Mouse (Mus musculus) CH12.LX (cell line): ENCODE measurements around the gene Ldlrad3. TPM values are rescaled to one million over a fixed set of nuclear protein-coding genes. Genes with fewer than 3 reads are reported as not detected.

ENCODE experiments used
- DNase-seq: peaks from one replicate; pipeline ENCODE4 v3.0.0-alpha.2; 2013; ENCODE audit errors: extremely low read depth
- H3K27ac ChIP-seq: 2 replicates; pipeline ENCODE4 v1.5.1; 2012; ENCODE audit warnings: low read depth, mild to moderate bottlenecking, control low read depth, moderate library complexity; ENCODE audit not compliant: insufficient read depth
- H3K27me3 ChIP-seq: replicated peaks from 2 replicates; pipeline ENCODE3; 2012; ENCODE audit warnings: inconsistent platforms
- H3K36me3 ChIP-seq, 2 experiments: replicated peaks in 1 of 2; 2 replicates each; pipeline versions ENCODE3 to v1.6.1; 2012; ENCODE audit warnings: inconsistent platforms in 1 of 2, low read length in 1 of 2, mild to moderate bottlenecking in 1 of 2, mixed read lengths in 1 of 2, moderate library complexity in 1 of 2; ENCODE audit not compliant: control insufficient read depth in 1 of 2, insufficient read depth in 1 of 2
- H3K4me1 ChIP-seq, 2 experiments: 2 replicates each; pipeline ENCODE4 v1.6.1; 2012; ENCODE audit warnings: inconsistent platforms in 1 of 2, moderate library complexity in 1 of 2; ENCODE audit not compliant: insufficient read depth in 2 of 2, control insufficient read depth in 1 of 2
- H3K4me2 ChIP-seq: 2 replicates; pipeline ENCODE4 v1.6.1; 2012; ENCODE audit warnings: low read depth, mild to moderate bottlenecking, control low read depth; ENCODE audit not compliant: poor library complexity, insufficient read depth, severe bottlenecking
- H3K4me3 ChIP-seq, 3 experiments: fragments of 150-350 bp in 1 of 3; sonication (generic) in 1 of 3; replicated peaks in 1 of 3; 2 replicates each; pipeline versions ENCODE3 to v1.5.1; 2011 to 2012; ENCODE audit warnings: low read depth in 2 of 3, low read length in 2 of 3, mild to moderate bottlenecking in 2 of 3, moderate library complexity in 2 of 3, control low read depth in 1 of 3, improper control_type of control experiment in 1 of 3, inconsistent platforms in 1 of 3, mixed read lengths in 1 of 3; ENCODE audit not compliant: poor library complexity in 1 of 3
- H3K79me2 ChIP-seq: replicated peaks from 2 replicates; pipeline ENCODE4 v1.6.1; 2012; ENCODE audit warnings: mild to moderate bottlenecking, moderate library complexity; ENCODE audit not compliant: control insufficient read depth, poor library complexity, insufficient read depth, severe bottlenecking; ENCODE audit errors: extremely low read depth
- H3K9ac ChIP-seq: 2 replicates; pipeline ENCODE4 v1.6.1; 2012; ENCODE audit warnings: low read depth, mild to moderate bottlenecking, control low read depth, moderate library complexity; ENCODE audit not compliant: insufficient read depth
- H3K9me3 ChIP-seq: replicated peaks from 2 replicates; pipeline ENCODE3; 2012; ENCODE audit warnings: low read length, inconsistent platforms, mixed read lengths
- CTCF ChIP-seq, 2 experiments: IDR thresholded peaks in 1 of 2; conservative IDR thresholded peaks in 1 of 2; 2 replicates each; pipeline ENCODE4 v1.5.1; 2011 to 2012; ENCODE audit warnings: low read depth in 2 of 2, low read length in 2 of 2, improper control_type of control experiment in 1 of 2, inconsistent platforms in 1 of 2, mild to moderate bottlenecking in 1 of 2, moderate library complexity in 1 of 2
- E2F4 ChIP-seq: IDR thresholded peaks from 2 replicates; pipeline ENCODE4 v1.6.1; 2011; ENCODE audit warnings: low read depth, low read length, improper control_type of control experiment; ENCODE audit not compliant: insufficient replicate concordance
- GABPA ChIP-seq: IDR thresholded peaks from 2 replicates; pipeline ENCODE4 v1.6.1; 2012; ENCODE audit warnings: low read depth, low read length, improper control_type of control experiment, inconsistent platforms; ENCODE audit not compliant: insufficient replicate concordance
- JUN ChIP-seq: IDR thresholded peaks from 2 replicates; pipeline ENCODE4 v1.6.1; 2011; ENCODE audit warnings: low read depth, mild to moderate bottlenecking, low read length, improper control_type of control experiment, moderate library complexity; ENCODE audit not compliant: insufficient read depth
- JUND ChIP-seq: conservative IDR thresholded peaks from 2 replicates; pipeline ENCODE4 v1.6.1; 2011; ENCODE audit warnings: low read depth, low read length, improper control_type of control experiment
- MAFK ChIP-seq: IDR thresholded peaks from 2 replicates; pipeline ENCODE4 v1.6.1; 2011; ENCODE audit warnings: low read length, improper control_type of control experiment; ENCODE audit not compliant: insufficient replicate concordance
- MXI1 ChIP-seq: IDR thresholded peaks from 2 replicates; pipeline ENCODE4 v1.6.1; 2011; ENCODE audit warnings: mild to moderate bottlenecking, low read depth, low read length, improper control_type of control experiment
- NRF1 ChIP-seq: IDR thresholded peaks from 2 replicates; pipeline ENCODE4 v1.6.1; 2014; ENCODE audit warnings: low read depth, mild to moderate bottlenecking, inconsistent platforms, low read length, improper control_type of control experiment, moderate library complexity
- PAX5 ChIP-seq: IDR thresholded peaks from 2 replicates; pipeline ENCODE4 v1.6.1; 2012; ENCODE audit warnings: low read length, inconsistent platforms, mixed read lengths
- POLR2A ChIP-seq: IDR thresholded peaks from 2 replicates; pipeline ENCODE4 v1.6.1; 2011; ENCODE audit warnings: low read depth, mild to moderate bottlenecking, improper control_type of control experiment, low read length
- POLR2AphosphoS2 ChIP-seq: IDR thresholded peaks from 2 replicates; pipeline ENCODE4 v1.6.1; 2011; ENCODE audit warnings: low read depth, low read length, improper control_type of control experiment
- RAD21 ChIP-seq: IDR thresholded peaks from 2 replicates; pipeline ENCODE4 v1.6.1; 2011; ENCODE audit warnings: low read depth, mild to moderate bottlenecking, low read length, improper control_type of control experiment, moderate library complexity
- SMC3 ChIP-seq: IDR thresholded peaks from 2 replicates; pipeline ENCODE4 v1.6.1; 2011; ENCODE audit warnings: low read depth, low read length, improper control_type of control experiment
- TBP ChIP-seq: conservative IDR thresholded peaks from 2 replicates; pipeline ENCODE4 v1.6.1; 2011; ENCODE audit warnings: low read depth, low read length, improper control_type of control experiment
- UBTF ChIP-seq: IDR thresholded peaks from 2 replicates; pipeline ENCODE4 v1.6.1; 2012; ENCODE audit warnings: low read depth, mild to moderate bottlenecking, inconsistent platforms, low read length, improper control_type of control experiment, moderate library complexity
- USF1 ChIP-seq: IDR thresholded peaks from 2 replicates; pipeline ENCODE4 v1.6.1; 2014; ENCODE audit warnings: low read depth, mild to moderate bottlenecking, inconsistent platforms, low read length, improper control_type of control experiment
- ZC3H11A ChIP-seq: IDR thresholded peaks from 2 replicates; pipeline ENCODE4 v1.6.1; 2012; ENCODE audit warnings: low read depth, mild to moderate bottlenecking, inconsistent platforms, low read length, improper control_type of control experiment
- dilution Hi-C: fragments of 300-500 bp; cut with MboI; formaldehyde crosslinking; loops from 2 replicates; pipeline ENCODE4 v1.14.3; 2020; ENCODE audit warnings: low sequenced_read_pairs; ENCODE audit not compliant: extremely low pct_unique_long_range_greater_than_20kb, extremely low pct_ligation_motif_present
- in situ Hi-C: fragments of 300-500 bp; cut with MboI; formaldehyde crosslinking; loops from 3 replicates; pipeline ENCODE4 v1.14.3; 2019; ENCODE audit warnings: low sequenced_read_pairs, low pct_ligation_motif_present, low pct_unique_long_range_greater_than_20kb, mixed read lengths
- polyA plus RNA-seq: library from polyadenylated mRNA; unstranded; fragments of >175 nt; gene quantifications from 2 replicates; pipeline ENCODE4 v1.2.1, GENCODE M21; 2012; ENCODE audit warnings: low read depth; ENCODE audit not compliant: insufficient read length
- total RNA-seq, 2 experiments: library from RNA; depleted of rRNA; stranded (reverse); fragments of 300-350 nt in 1 of 2; fragments of >200 nt in 1 of 2; gene quantifications; 2 replicates each; pipeline ENCODE4 v1.2.3; 2012 to 2014

Gene Ldlrad3
- total and polyA plus RNA-seq, 3 experiments = 0.30 to 2.7 (median 2.1) TPM

DNA sequence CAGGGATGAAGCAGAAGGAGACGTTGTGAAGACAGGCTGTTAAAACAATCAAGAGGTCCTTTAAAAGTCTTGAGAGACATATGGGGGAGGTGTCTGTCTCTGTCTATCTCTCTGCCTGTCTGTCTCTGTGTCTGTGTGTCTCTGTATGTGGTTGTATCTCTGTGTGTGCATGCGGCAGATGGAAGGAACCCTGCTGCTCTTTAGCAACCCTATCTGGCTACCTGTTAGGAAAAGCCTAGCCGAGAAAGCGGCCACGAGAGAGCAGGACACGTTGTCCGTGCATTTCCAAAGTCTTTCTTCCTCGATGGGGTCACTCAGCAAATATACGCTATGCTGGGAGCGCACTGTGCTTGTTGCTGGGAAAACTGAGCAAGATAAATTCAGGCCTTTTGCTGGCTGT is 93.6 kb downstream of the Ldlrad3 start:
- dilution Hi-C loops = no loop called here
- TF ChIP-seq NRF1 (no peak), MXI1 (no peak), MAFK (no peak), SMC3 (no peak)
- DNase-seq = no peak
- in situ Hi-C loops = loop anchor here (10.0 to 25.0 kb wide), 2 partner anchors 195 to 362 kb away; partner anchors contain the start of gene Fjx1
- no peak overlapping the region for H3K27ac ChIP-seq
- H3K4me2 ChIP-seq = no peak overlapping the region
- H3K27me3 ChIP-seq = no peaks in the 10 kb centered on the region
- no peak overlapping the region for H3K4me3 ChIP-seq
- no peak overlapping the region for H3K9ac ChIP-seq
- H3K79me2 ChIP-seq = no peaks in the 10 kb centered on the region
- no peaks in the 10 kb centered on the region for H3K36me3 ChIP-seq
- H3K9me3 ChIP-seq = no peaks in the 10 kb centered on the region
- H3K4me1 ChIP-seq = no peaks in the 10 kb centered on the region

DNA sequence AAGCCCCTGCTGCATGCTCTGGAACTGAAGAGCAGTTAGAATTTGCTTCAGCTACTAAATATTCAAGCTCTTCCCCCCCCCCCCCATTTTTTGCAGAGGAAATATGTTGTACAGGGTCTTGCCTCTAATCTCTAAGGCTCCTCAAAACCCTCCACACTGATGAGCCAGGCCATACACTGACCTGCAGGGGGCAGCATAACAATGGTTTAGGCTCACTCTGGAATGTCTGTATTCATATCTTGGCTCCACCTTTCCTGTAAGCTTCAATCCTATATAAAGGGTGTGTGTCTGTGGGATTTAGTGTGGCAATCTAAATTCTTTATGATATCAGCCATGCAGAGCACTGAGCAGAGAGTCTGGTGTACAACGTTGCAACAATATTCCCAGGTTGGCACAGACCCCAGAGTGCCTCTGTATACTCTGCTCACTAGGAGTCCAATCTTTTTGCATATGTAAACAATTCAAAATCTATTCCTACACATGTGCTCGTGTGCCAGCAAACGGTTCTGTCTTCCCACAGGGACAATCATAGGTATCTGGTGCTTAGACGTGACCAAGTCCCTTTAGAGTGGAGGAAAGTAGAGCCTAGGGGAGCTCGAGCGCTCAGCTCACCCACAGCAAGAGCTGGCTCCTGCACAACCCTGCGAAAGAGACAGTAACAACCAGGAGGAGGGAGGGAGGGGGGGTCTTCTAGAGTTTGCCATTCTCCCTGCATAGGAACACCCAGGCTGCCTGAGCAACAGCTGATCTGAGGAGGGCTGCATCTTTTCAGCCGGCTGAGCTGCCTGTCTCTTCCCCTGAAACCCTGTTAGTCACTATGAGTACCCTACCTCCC is 94.5 kb downstream of the Ldlrad3 start:
- in situ Hi-C loops = loop anchor here (10.0 to 25.0 kb wide), 2 partner anchors 196 to 363 kb away; partner anchors contain the start of gene Fjx1

DNA sequence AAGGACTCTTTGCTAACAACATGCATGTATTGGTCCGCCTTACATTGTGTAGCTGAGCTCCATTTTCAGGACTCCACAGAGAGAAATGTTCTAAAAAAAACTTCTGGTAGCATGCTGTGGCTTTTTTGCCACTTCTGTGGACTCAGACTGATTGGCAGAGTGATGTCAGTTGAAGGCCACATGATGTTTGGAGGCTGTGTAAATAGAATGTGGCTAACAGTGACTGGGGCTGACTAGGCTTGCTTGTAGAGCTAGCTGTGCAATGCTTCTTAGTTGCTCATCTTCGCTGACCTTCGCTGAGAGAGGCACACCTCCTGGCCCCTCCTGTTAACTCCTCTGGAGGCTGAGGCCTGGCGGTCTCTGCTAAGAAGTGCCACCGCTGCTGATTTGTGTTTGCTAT is 98.4 kb downstream of the Ldlrad3 start:
- peaks cover 0 to 5% of the 10 kb centered on the region in 2 experiments; a peak in 1 of 4 replicates for H3K4me1 ChIP-seq
- H3K4me3 ChIP-seq = no peak overlapping the region
- peaks cover 2% of the 10 kb centered on the region for H3K9me3 ChIP-seq
- dilution Hi-C loops (no loop called here), in situ Hi-C loops (loop anchor here (25.0 kb wide), 1 partner anchor 200 kb away; no protein-coding TSS in a partner anchor)
- H3K27ac ChIP-seq = no peak overlapping the region
- peaks cover 0 to 2% of the 10 kb centered on the region in 2 experiments for H3K36me3 ChIP-seq
- H3K4me2 ChIP-seq = no peak overlapping the region
- H3K79me2 ChIP-seq = no peaks in the 10 kb centered on the region
- no peaks in the 10 kb centered on the region for H3K27me3 ChIP-seq
- DNase-seq = no peak
- no peak overlapping the region for H3K9ac ChIP-seq
- TF ChIP-seq E2F4 (no peak), JUND (no peak), SMC3 (no peak), TBP (no peak), UBTF (no peak), POLR2AphosphoS2 (no peak), USF1 (no peak), MXI1 (no peak), JUN (no peak), POLR2A (no peak), ZC3H11A (no peak), GABPA (no peak), CTCF (conservative IDR thresholded peaks at IDR 0.05 in 1 of 2, IDR thresholded peaks at IDR 0.05 in 1 of 2; ENCODE audit: low read depth in 2 of 2, low read length in 2 of 2) (no peak), PAX5 (no peak)

More for the DNA sequence above, 94.5 kb downstream of the Ldlrad3 start:
- Histone ChIP-seq H3K36me3 (peaks cover 0 to under 1% of the 10 kb centered on the region in 2 experiments), H3K27ac (no peak overlapping the region), H3K79me2 (no peaks in the 10 kb centered on the region), H3K9me3 (no peaks in the 10 kb centered on the region), H3K9ac (no peak overlapping the region), H3K4me3 (no peak overlapping the region), H3K4me2 (no peak overlapping the region), H3K27me3 (no peaks in the 10 kb centered on the region), H3K4me1 (0 out of 4 replicates have a peak, but pooled peaks cover 0 to under 1% of the 10 kb centered on the region in 2 experiments)
- DNase-seq = peak; percentile 62
- TF ChIP-seq RAD21 (peak; percentile 77), SMC3 (peak; percentile 67), CTCF (conservative IDR thresholded peaks at IDR 0.05 in 1 of 2, IDR thresholded peaks at IDR 0.05 in 1 of 2; ENCODE audit: low read depth in 2 of 2, low read length in 2 of 2) (peak; percentile 53 to 77; a peak in 3 of 4 replicates), USF1 (no peak), ZC3H11A (0 out of 2 replicates have a peak, but pooled peaks have one; percentile 14)
- dilution Hi-C loops = no loop called here
